Mouse (Mus musculus): Measurements from ENCODE around the gene Rai2.

GRCm38 (mm10) chrX:161730026-161730425, 13.2 kb downstream of the Rai2 start:
- TF ChIP-seq TCF3 (IDR thresholded peaks at IDR 0.05; ENCODE audit: insufficient read length, low read depth) (no peak), MAX (IDR thresholded peaks at IDR 0.05; ENCODE audit: low read depth) (no peak), POLR2A (IDR thresholded peaks at IDR 0.05; ENCODE audit: insufficient read length, low read depth) (no peak), MYOD1 (IDR thresholded peaks at IDR 0.05; ENCODE audit: control insufficient read depth in 1 of 3, insufficient read length in 2 of 3, low read depth in 2 of 3) (no peak), USF1 (IDR thresholded peaks at IDR 0.05; ENCODE audit: low read depth) (no peak), TCF12 (IDR thresholded peaks at IDR 0.05; ENCODE audit: insufficient read depth, poor library complexity, severe bottlenecking) (no peak), E2F4 (IDR thresholded peaks at IDR 0.05; ENCODE audit: insufficient read depth) (no peak)

Measured in myocyte (in vitro differentiated cells).